Mouse (Mus musculus) heart, postnatal 0 days (tissue): ENCODE measurements around the gene Tle1. TPM values are rescaled to one million over a fixed set of nuclear protein-coding genes. Genes with fewer than 3 reads are reported as not detected.

Experiments
- ATAC-seq: fragments of 200-750 bp; cut with Nextera tagmentation; 2 replicates; pipeline ENCODE4 v1.8.0; 2017; ENCODE audit warnings: low read depth, moderate number of reproducible peaks, moderate library complexity; ENCODE audit not compliant: insufficient read depth
- DNase-seq: peaks from one replicate; pipeline ENCODE4 v3.0.0-alpha.2; 2016; ENCODE audit warnings: low spot score
- H3K27ac ChIP-seq: fragments of 300-500 bp; sonication (generic); 2 replicates; pipeline ENCODE4 v1.5.1; 2014; ENCODE audit warnings: low read depth, mild to moderate bottlenecking
- H3K27me3 ChIP-seq: fragments of 300-500 bp; sonication (generic); 2 replicates; pipeline ENCODE4 v1.6.1; 2014; ENCODE audit warnings: low read length, mixed read lengths; ENCODE audit not compliant: control insufficient read depth, insufficient read depth
- H3K36me3 ChIP-seq: fragments of 300-500 bp; sonication (generic); replicated peaks from 2 replicates; pipeline ENCODE4 v1.6.1; 2014; ENCODE audit warnings: low read length, mixed read lengths; ENCODE audit not compliant: control insufficient read depth, insufficient read depth
- H3K4me1 ChIP-seq: fragments of 300-500 bp; sonication (generic); 2 replicates; pipeline ENCODE4 v1.6.1; 2014; ENCODE audit warnings: antibody characterized with exemption; ENCODE audit not compliant: control insufficient read depth, insufficient read depth
- H3K4me2 ChIP-seq: fragments of 300-500 bp; sonication (generic); 2 replicates; pipeline ENCODE4 v1.6.1; 2014; ENCODE audit warnings: low read depth, mild to moderate bottlenecking, low read length, moderate library complexity
- H3K4me3 ChIP-seq: fragments of 300-500 bp; sonication (generic); 2 replicates; pipeline ENCODE4 v1.5.1; 2014; ENCODE audit warnings: low read depth, low read length
- H3K9ac ChIP-seq: fragments of 300-500 bp; sonication (generic); replicated peaks from 2 replicates; pipeline ENCODE4 v1.6.1; 2014; ENCODE audit warnings: low read depth, low read length, mixed read lengths
- H3K9me3 ChIP-seq: fragments of 300-500 bp; sonication (generic); replicated peaks from 2 replicates; pipeline ENCODE4 v1.6.1; 2016; ENCODE audit warnings: low read length; ENCODE audit not compliant: control insufficient read depth
- CTCF ChIP-seq: IDR thresholded peaks from 2 replicates; pipeline ENCODE4 v1.5.1; 2016; ENCODE audit warnings: antibody characterized with exemption, control low read depth, low read depth
- EP300 ChIP-seq: IDR thresholded peaks from 2 replicates; pipeline ENCODE4 v1.6.1; 2016; ENCODE audit warnings: antibody characterized with exemption, low read depth
- WGBS: fragments of 180-500 bp; shearing (Covaris S2); extraction: QIAGEN DNeasy Blood & Tissue Kit; methylation state at CpG from one replicate; pipeline ENCODE4 v1.1.7; 2014; 5-methylcytosine and 5-hydroxymethylcytosine counted together
- polyA plus RNA-seq: library from polyadenylated mRNA; unstranded; fragments of >200 nt; fragmentation: Nextera tagmentation; extraction: Ambion mirVana; gene quantifications from 2 replicates; pipeline ENCODE4 v1.2.1, GENCODE M21; 2015
- total RNA-seq: library from RNA; depleted of rRNA; stranded (reverse); fragments of >200 nt; gene quantifications from 2 replicates; pipeline ENCODE4 v1.2.3, GENCODE M21; 2014; ENCODE audit warnings: low replicate concordance

Tle1 gene
- total and polyA plus RNA-seq, 2 experiments from 2014 or later, result 3.0 to 54.5 TPM

GRCm38 (mm10) chr4:72168267-72168666 is 32.5 kb downstream of the Tle1 start:
- no peak overlapping the region for H3K9ac ChIP-seq
- H3K4me2 ChIP-seq, result no peak overlapping the region
- no peak overlapping the region for H3K4me3 ChIP-seq
- no peak for DNase-seq
- peaks cover 3% of the 10 kb centered on the region; the same call in 1 of the 2 replicates for H3K27me3 ChIP-seq
- H3K36me3 ChIP-seq, result 0 out of 2 replicates have a peak, but pooled peaks cover 6% of the 10 kb centered on the region
- TF ChIP-seq CTCF (no peak), EP300 (no peak)
- no peak for ATAC-seq
- H3K27ac ChIP-seq, result no peak overlapping the region
- whole genome bisulfite sequencing, result 57% methylated on average over 1 of the region's 1 CpGs
- no peaks in the 10 kb centered on the region for H3K4me1 ChIP-seq
- H3K9me3 ChIP-seq, result no peaks in the 10 kb centered on the region

GRCm38 (mm10) chr4:72167761-72168229 is 32.9 kb downstream of the Tle1 start:
- 57% methylated on average over 2 of the region's 2 CpGs for WGBS
- Histone ChIP-seq H3K4me1 (no peaks in the 10 kb centered on the region), H3K36me3 (0 out of 2 replicates have a peak, but pooled peaks cover 6% of the 10 kb centered on the region), H3K4me2 (no peak overlapping the region), H3K9ac (no peak overlapping the region), H3K9me3 (no peaks in the 10 kb centered on the region), H3K27ac (no peak overlapping the region), H3K4me3 (no peak overlapping the region), H3K27me3 (peaks cover 4% of the 10 kb centered on the region; the same call in 1 of the 2 replicates)
- no peak for DNase-seq
- no peak for TF ChIP-seq EP300
- no peak for ATAC-seq

- WGBS, result 88% methylated on average over 3 of the region's 3 CpGs
Observed at GRCm38 (mm10) chr4:72167171-72167570, 33.5 kb downstream of the Tle1 start.

GRCm38 (mm10) chr4:72166561-72166960 is 34.2 kb downstream of the Tle1 start:
- H3K27ac ChIP-seq, result no peak overlapping the region
- ATAC-seq, result no peak

More at GRCm38 (mm10) chr4:72167171-72167570, 33.5 kb downstream of the Tle1 start:
- no peak for TF ChIP-seq EP300
- no peak for TF ChIP-seq CTCF
- Histone ChIP-seq H3K9ac (no peak overlapping the region), H3K27ac (no peak overlapping the region), H3K4me3 (no peak overlapping the region), H3K36me3 (0 out of 2 replicates have a peak, but pooled peaks cover 6% of the 10 kb centered on the region), H3K4me2 (no peak overlapping the region), H3K4me1 (no peaks in the 10 kb centered on the region), H3K9me3 (no peaks in the 10 kb centered on the region), H3K27me3 (peaks cover 8% of the 10 kb centered on the region; the same call in 1 of the 2 replicates)
- ATAC-seq (no peak), DNase-seq (no peak)

GRCm38 (mm10) chr4:72165765-72166164 is 35.0 kb downstream of the Tle1 start:
- Histone ChIP-seq H3K27me3 (peaks cover 13% of the 10 kb centered on the region; the same call in 1 of the 2 replicates), H3K4me2 (no peak overlapping the region), H3K36me3 (peaks cover 6% of the 10 kb centered on the region; the same call in 1 of the 2 replicates), H3K4me3 (no peak overlapping the region), H3K27ac (no peak overlapping the region), H3K4me1 (no peaks in the 10 kb centered on the region), H3K9me3 (no peaks in the 10 kb centered on the region), H3K9ac (no peak overlapping the region)
- WGBS, result 95% methylated on average over 9 of the region's 9 CpGs
- ATAC-seq, result no peak
- peak; percentile 1 for DNase-seq
- TF ChIP-seq CTCF, result no peak
- TF ChIP-seq EP300, result no peak

More at GRCm38 (mm10) chr4:72166561-72166960, 34.2 kb downstream of the Tle1 start:
- H3K9me3 ChIP-seq, result no peaks in the 10 kb centered on the region
- no peak for TF ChIP-seq CTCF
- TF ChIP-seq EP300, result no peak
- H3K9ac ChIP-seq, result no peak overlapping the region
- peaks cover 10% of the 10 kb centered on the region; the same call in 1 of the 2 replicates for H3K27me3 ChIP-seq
- H3K36me3 ChIP-seq, result peaks cover 6% of the 10 kb centered on the region; the same call in 1 of the 2 replicates
- 80% methylated on average over 2 of the region's 2 CpGs for WGBS
- no peak overlapping the region for H3K4me2 ChIP-seq
- no peak for DNase-seq
- H3K4me3 ChIP-seq, result no peak overlapping the region
- no peaks in the 10 kb centered on the region for H3K4me1 ChIP-seq
